Mouse (Mus musculus) bone marrow macrophage, adult 2 months (primary cell): ENCODE results near the gene Ell3. TPM values are rescaled to one million over a fixed set of nuclear protein-coding genes. Genes with fewer than 3 reads are reported as not detected.

Experiments
- H3K27ac ChIP-seq: 2 replicates; pipeline ENCODE4 v1.5.1; 2012; ENCODE audit warnings: low read depth, low read length; ENCODE audit not compliant: insufficient read depth
- H3K4me1 ChIP-seq: 2 replicates; pipeline ENCODE4 v1.6.1; 2012; ENCODE audit warnings: low read length; ENCODE audit not compliant: control insufficient read depth, insufficient read depth
- H3K4me3 ChIP-seq: 2 replicates; pipeline ENCODE4 v1.5.1; 2012; ENCODE audit warnings: mild to moderate bottlenecking, low read length, moderate library complexity; ENCODE audit not compliant: insufficient read depth
- CTCF ChIP-seq: IDR thresholded peaks from 2 replicates; pipeline ENCODE4 v1.5.1; 2012; ENCODE audit warnings: low read depth, mild to moderate bottlenecking, low read length, moderate library complexity
- POLR2A ChIP-seq: IDR thresholded peaks from 2 replicates; pipeline ENCODE4 v1.6.1; 2012; ENCODE audit warnings: mild to moderate bottlenecking, low read depth, low read length, borderline replicate concordance
- polyA plus RNA-seq: library from polyadenylated mRNA; stranded (reverse); fragments of >200 nt; gene quantifications from 2 replicates; pipeline ENCODE4 v1.2.4, GENCODE M21; 2012; ENCODE audit not compliant: missing spikeins, insufficient read depth, insufficient read length

Ell3 gene
- polyA plus RNA-seq, 1 experiment = 0.92 TPM

DNA sequence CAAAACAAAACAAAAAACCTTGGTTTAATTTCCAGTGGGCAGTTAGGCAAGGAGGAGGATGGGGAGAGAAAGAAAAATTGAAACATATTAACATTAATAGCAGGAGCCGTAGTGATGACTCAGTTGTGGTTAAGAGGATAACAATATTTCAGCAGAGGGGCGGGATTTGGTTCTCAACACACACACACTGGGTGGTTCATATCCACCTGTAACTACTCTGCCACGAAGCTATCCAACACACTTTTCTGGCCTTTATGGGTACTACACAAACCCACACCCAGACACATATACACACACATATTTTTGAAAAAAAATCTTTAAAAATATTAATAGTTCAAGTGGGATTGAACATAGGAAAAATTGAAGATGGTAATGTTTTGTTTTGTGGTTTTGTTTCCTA, 2.9 kb upstream of the Ell3 start:
- Histone ChIP-seq H3K4me3 (no peak overlapping the region), H3K4me1 (peaks cover 29% of the 10 kb centered on the region), H3K27ac (no peak overlapping the region)
- TF ChIP-seq POLR2A = no peak
- TF ChIP-seq CTCF = no peak

DNA sequence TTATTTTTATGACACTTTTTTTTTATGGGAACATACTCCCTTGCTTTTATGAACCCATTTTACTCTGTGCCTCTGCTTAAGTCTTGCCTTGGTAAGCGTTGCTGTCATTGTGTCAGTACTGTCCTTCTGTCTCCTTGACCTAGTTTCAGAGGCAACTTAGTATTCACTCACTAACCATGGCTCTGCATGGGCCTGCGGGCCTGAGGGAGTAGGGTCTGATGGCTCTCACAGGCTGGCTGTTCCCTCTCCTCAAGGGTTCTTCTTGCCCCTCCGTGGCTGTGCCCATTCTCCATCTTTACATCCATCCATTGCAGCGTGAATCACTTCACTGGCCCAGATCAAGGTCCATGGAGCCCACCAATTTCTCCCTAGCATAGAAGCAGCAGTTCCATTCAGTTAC, 2.4 kb upstream of the Ell3 start:
- Histone ChIP-seq H3K27ac (no peak overlapping the region), H3K4me1 (peaks cover 27% of the 10 kb centered on the region), H3K4me3 (no peak overlapping the region)
- TF ChIP-seq CTCF = no peak
- no peak for TF ChIP-seq POLR2A

DNA sequence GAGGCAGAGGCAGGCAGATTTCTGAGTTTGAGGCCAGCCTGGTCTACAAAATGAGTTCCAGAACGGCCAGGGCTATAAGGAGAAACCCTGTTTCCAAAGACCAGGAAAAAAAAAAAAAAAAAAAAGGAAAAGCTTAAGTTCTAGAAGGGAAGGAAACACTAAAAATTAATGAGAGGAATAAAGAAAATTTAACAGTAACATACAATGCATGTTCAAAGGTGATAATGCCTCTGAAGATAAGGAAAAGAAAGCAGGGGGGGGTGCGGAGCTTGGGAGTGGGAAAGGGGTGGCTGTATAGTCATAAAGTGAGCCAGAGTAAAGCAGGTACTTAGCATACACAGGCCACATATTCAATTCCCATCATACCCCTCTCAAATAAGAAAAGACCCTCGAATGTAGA, 1.0 kb upstream of the Ell3 start:
- no peak overlapping the region for H3K4me3 ChIP-seq
- no peak for TF ChIP-seq CTCF
- TF ChIP-seq POLR2A = no peak
- H3K4me1 ChIP-seq = peaks cover 22% of the 10 kb centered on the region
- no peak overlapping the region for H3K27ac ChIP-seq

DNA sequence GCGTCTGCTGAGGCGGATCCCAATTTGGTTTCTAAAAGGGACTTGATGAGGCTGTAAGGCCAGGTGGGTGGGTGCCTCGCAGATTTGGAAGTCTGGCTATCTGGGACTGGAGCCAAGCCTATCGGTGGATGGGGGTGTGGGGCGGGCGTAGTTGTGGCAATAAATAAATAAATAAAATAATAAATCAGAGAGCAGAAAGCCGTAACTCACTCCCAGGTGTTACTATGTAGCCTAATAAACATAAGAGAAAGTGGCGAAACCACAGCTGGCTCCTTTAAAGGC, 1.1 kb downstream of the Ell3 start:
- H3K4me1 ChIP-seq = peaks cover 22% of the 10 kb centered on the region
- H3K27ac ChIP-seq = no peak overlapping the region
- peak overlapping the region; percentile 43 for H3K4me3 ChIP-seq
- no peak for TF ChIP-seq POLR2A
- no peak for TF ChIP-seq CTCF

DNA sequence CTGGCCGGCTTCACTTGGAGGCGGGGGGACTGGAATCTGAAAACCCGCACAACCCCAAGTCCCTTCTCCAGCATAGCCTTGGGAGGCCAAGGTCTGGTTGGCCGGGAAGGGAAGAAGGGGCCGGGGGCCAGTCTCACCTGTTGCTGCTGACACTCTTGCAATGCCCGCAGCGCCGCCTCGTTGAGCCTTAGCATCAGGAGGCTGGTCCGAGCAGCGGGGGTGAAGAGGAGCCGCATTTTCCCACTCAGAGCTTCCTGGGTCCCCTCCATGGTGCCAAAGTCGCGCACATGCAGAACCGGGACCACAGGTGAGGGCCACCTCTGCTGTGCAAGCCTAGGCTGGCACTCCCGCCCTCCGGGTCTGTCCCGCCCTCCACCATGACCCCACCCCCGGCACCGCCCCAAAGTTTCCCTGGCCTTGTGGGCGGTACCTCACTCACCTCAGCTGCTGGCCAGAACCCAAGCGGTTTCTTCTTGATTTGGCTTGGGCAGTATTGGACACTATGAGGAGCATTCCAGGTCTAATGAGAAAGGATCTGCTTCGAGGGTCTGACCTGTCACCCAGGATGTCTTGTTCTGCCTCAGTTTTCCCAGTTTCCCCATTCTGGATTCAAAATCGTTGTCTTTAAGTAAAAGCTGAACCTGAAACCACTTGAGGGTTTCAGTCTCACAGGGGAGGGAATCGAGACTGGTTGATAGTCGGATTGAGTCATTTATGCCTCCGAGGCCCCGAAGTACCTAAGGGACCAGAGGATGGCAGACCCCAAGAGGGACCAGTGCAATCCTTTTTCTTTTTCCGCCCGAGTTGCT, 1.6 kb downstream of the Ell3 start:
- H3K27ac ChIP-seq = no peak overlapping the region
- TF ChIP-seq CTCF (no peak), POLR2A (no peak)
- peak overlapping the region; percentile 43 for H3K4me3 ChIP-seq
- H3K4me1 ChIP-seq = peaks cover 17% of the 10 kb centered on the region

DNA sequence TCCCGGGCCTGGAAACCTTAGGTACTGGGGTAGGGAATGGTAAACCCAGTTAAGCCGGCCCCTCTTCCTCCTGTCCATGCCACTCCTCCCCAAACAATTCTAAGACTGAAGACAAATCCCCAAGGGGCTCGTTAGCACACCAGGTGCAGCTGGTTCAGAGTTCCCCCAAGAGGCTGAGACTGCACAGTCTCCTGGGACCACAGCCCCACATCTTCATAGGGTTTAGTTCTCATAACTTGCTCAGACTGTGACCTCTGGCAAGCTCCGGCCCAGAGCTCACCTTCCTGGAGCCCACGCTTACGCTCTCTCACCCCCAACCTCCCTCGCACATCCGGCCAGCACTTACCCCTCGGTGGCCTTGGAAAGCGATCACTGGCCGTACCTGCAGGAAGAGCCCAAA, 2.3 kb downstream of the Ell3 start:
- H3K4me3 ChIP-seq = peak overlapping the region; percentile 43; the same call in 1 of the 2 replicates
- H3K4me1 ChIP-seq = peaks cover 15% of the 10 kb centered on the region
- no peak overlapping the region for H3K27ac ChIP-seq
- TF ChIP-seq CTCF (no peak), POLR2A (no peak)

DNA sequence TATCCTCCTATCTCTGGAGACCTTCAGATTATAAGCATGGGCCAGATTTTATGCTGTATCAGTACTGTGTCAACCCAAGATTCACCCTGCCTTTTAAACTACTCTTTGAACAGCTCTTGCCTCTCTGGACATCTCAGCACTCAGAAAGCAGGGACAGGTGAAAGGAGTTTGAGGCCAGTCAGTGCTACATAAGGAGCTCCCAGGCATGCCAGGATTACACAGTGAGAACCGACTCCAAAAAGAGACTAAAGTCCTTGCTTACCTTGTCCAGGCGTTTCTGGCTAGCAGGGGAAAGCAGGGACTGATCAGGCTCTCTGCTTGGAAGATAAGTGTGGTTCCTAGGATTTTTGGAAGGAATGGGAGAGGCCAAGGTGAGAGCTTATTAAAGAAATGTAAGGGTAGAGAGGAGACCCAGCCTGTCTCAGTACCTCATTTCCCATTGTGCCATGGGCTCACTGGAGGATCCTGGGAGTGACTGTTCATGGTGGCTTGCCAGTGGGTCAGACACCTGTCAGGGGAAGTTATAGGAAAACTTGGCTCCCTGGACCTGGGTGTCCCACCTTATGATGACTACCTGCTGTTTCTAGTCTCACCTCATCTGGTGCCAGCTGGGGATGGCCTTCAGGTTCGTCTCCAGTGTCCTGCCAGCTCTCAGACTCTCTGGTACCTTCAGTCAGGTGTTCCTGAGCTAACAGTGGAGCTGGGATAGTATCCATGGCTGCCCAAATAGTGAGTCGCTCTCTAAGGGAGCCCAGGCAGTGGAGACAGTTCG, 3.1 kb downstream of the Ell3 start:
- Histone ChIP-seq H3K4me1 (peaks cover 8% of the 10 kb centered on the region), H3K27ac (no peak overlapping the region), H3K4me3 (no peak overlapping the region)
- TF ChIP-seq CTCF (no peak), POLR2A (no peak)

DNA sequence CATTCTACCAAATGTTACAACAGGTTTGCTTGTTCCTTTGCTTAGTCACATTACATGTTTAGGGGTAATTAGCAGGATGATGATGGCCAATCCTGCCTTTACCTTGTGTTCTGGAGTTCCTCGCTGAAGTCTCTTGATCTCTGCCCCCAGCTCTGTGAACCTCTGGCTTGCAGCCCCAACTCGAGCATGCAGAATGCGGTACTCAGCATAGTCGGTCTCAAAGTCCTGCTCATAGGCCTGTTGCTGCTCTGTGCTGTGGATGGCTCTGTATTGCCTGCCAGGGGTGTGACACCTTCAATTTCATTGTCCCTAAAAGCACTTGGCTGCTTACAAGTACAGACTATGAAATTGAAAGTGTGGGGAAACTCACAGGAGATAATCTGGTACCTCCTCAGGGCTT, 4.3 kb downstream of the Ell3 start:
- Histone ChIP-seq H3K4me1 (peaks cover 8% of the 10 kb centered on the region), H3K4me3 (no peak overlapping the region), H3K27ac (no peak overlapping the region)
- TF ChIP-seq CTCF (no peak), POLR2A (no peak)

DNA sequence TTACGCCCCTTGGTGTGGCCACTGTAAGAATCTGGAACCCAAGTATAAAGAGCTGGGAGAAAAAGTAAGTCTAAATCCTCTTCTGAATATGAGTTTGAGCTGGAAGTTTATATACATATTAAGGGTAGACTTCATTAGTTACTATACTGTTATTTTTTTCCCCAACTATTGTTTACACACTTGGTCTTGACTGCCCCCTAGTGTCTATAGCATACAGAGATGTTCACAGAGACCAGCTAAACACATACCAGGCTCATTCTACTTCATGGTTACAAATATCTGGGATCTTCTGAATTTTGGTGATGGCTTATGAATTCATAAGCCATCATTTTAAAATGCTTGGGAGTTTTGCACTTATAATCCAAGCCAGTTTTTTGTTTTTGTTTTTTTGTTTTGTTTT, 9.2 kb downstream of the Ell3 start:
- H3K4me3 ChIP-seq = no peak overlapping the region
- H3K27ac ChIP-seq = no peak overlapping the region
- H3K4me1 ChIP-seq = no peaks in the 10 kb centered on the region
- TF ChIP-seq POLR2A (no peak), CTCF (no peak)

DNA sequence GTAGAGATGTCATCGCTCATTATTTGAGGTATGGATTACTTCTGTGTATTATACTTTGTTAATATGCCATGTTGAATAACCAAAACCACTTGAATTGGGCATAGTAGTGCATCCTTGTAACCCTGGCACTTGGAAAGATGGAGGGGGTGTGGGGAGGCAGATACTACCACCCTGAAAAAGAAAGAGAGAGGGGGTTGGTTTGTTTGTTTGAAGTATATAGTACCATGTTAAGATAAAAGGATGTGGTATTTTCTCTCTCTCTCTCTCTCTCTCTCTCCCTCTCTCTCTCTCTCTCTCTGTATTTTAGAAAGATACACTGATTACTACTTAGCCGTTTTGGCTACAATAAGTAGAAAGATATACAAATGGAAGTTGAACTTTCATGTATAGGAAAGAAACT, 18.2 kb downstream of the Ell3 start:
- no peak for TF ChIP-seq CTCF
- no peak for TF ChIP-seq POLR2A
- no peaks in the 10 kb centered on the region for H3K4me1 ChIP-seq
- H3K27ac ChIP-seq = no peak overlapping the region
- no peak overlapping the region for H3K4me3 ChIP-seq

DNA sequence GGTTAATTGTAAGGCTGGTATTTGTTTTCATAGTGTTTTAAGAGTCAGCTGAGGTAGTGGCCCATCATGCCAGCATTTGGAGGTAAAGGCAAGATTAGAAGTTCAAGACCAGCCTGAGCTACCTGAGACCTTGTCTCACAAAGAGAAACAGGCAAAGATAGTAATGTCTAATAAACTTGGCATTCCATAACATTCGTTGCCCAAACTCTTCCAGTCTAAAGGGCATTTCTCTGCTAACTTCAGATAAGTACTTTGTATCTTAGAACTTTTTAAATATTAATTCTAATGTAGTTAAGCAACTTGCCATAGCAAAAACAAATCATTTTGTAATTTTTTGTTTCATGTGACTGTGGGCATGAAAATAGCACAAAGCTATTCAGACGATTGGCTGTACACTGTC, 20.9 kb downstream of the Ell3 start:
- no peak overlapping the region for H3K4me3 ChIP-seq
- no peak overlapping the region for H3K27ac ChIP-seq
- no peak for TF ChIP-seq CTCF
- TF ChIP-seq POLR2A = no peak
- peaks cover 7% of the 10 kb centered on the region for H3K4me1 ChIP-seq
